Mouse (Mus musculus) MEL (cell line): ENCODE results near the gene Nwd1. TPM values are rescaled to one million over a fixed set of nuclear protein-coding genes. Genes with fewer than 3 reads are reported as not detected.

Source experiments
- DNase-seq: peaks from one replicate; pipeline ENCODE4 v3.0.0; 2011; ENCODE audit warnings: low read depth, low spot score
- H3K27ac ChIP-seq: 2 replicates; pipeline ENCODE4 v1.5.1; 2012; ENCODE audit warnings: low read depth, mild to moderate bottlenecking, control low read depth, low read length, moderate library complexity; ENCODE audit not compliant: control insufficient read depth
- H3K27me3 ChIP-seq, 2 experiments: fragments of 150-350 bp in 1 of 2; sonication (generic) in 1 of 2; 2 replicates each; pipeline ENCODE4 v1.6.1; 2012; ENCODE audit warnings: low read length in 2 of 2, mild to moderate bottlenecking in 2 of 2, improper control_type of control experiment in 1 of 2, moderate library complexity in 1 of 2; ENCODE audit not compliant: insufficient read depth in 2 of 2, control insufficient read depth in 1 of 2
- H3K36me3 ChIP-seq, 2 experiments: 2 replicates each; pipeline ENCODE4 v1.6.1; 2012 to 2014; ENCODE audit warnings: low read length in 2 of 2, improper control_type of control experiment in 1 of 2, inconsistent platforms in 1 of 2, mild to moderate bottlenecking in 1 of 2; ENCODE audit not compliant: insufficient read depth in 2 of 2, control insufficient read depth in 1 of 2
- H3K4me1 ChIP-seq, 2 experiments: fragments of 150-350 bp in 1 of 2; sonication (generic) in 1 of 2; 2 replicates each; pipeline ENCODE4 v1.6.1; 2012; ENCODE audit warnings: low read length in 2 of 2, improper control_type of control experiment in 1 of 2, mild to moderate bottlenecking in 1 of 2; ENCODE audit not compliant: insufficient read depth in 2 of 2, control insufficient read depth in 1 of 2
- H3K4me3 ChIP-seq, 2 experiments: fragments of 150-350 bp in 1 of 2; sonication (generic) in 1 of 2; 2 replicates each; pipeline ENCODE4 v1.5.1; 2012; ENCODE audit warnings: low read depth in 2 of 2, low read length in 2 of 2, mild to moderate bottlenecking in 2 of 2, moderate library complexity in 2 of 2, control low read depth in 1 of 2, improper control_type of control experiment in 1 of 2; ENCODE audit not compliant: control insufficient read depth in 1 of 2, insufficient read depth in 1 of 2
- H3K79me2 ChIP-seq: 2 replicates; pipeline ENCODE4 v1.6.1; 2012; ENCODE audit warnings: mild to moderate bottlenecking, low read length, moderate library complexity; ENCODE audit not compliant: control insufficient read depth, poor library complexity, insufficient read depth
- H3K9ac ChIP-seq: 2 replicates; pipeline ENCODE4 v1.6.1; 2012; ENCODE audit warnings: low read depth, mild to moderate bottlenecking, control low read depth, low read length, moderate library complexity; ENCODE audit not compliant: control insufficient read depth, poor library complexity, severe bottlenecking
- H3K9me3 ChIP-seq: fragments of 150-350 bp; sonication (generic); replicated peaks from 2 replicates; pipeline ENCODE4 v1.6.1; 2012; ENCODE audit warnings: mild to moderate bottlenecking, low read length, improper control_type of control experiment, moderate library complexity; ENCODE audit not compliant: insufficient read depth
- E2F4 ChIP-seq: IDR thresholded peaks from 2 replicates; pipeline ENCODE4 v1.6.1; 2011; ENCODE audit warnings: low read depth, low read length, improper control_type of control experiment, borderline replicate concordance
- ELF1 ChIP-seq: IDR thresholded peaks from 2 replicates; pipeline ENCODE4 v1.6.1; 2014; ENCODE audit warnings: low read depth, mild to moderate bottlenecking, inconsistent platforms, low read length, improper control_type of control experiment, moderate library complexity
- EP300 ChIP-seq, 2 experiments: IDR thresholded peaks; 2 replicates each; pipeline ENCODE4 v1.6.1; 2011; ENCODE audit warnings: improper control_type of control experiment in 2 of 2, low read length in 2 of 2, low read depth in 1 of 2, mild to moderate bottlenecking in 1 of 2
- HCFC1 ChIP-seq: IDR thresholded peaks from 2 replicates; pipeline ENCODE4 v1.6.1; 2012; ENCODE audit warnings: low read depth, mild to moderate bottlenecking, inconsistent platforms, low read length, improper control_type of control experiment, moderate library complexity
- MAFK ChIP-seq: IDR thresholded peaks from 2 replicates; pipeline ENCODE4 v1.6.1; 2011; ENCODE audit warnings: low read depth, mild to moderate bottlenecking, low read length, improper control_type of control experiment, borderline replicate concordance
- MAX ChIP-seq: IDR thresholded peaks from 2 replicates; pipeline ENCODE4 v1.6.1; 2011; ENCODE audit warnings: low read length, improper control_type of control experiment
- MAZ ChIP-seq: IDR thresholded peaks from 2 replicates; pipeline ENCODE4 v1.6.1; 2012; ENCODE audit warnings: low read depth, mild to moderate bottlenecking, inconsistent platforms, low read length, improper control_type of control experiment
- MXI1 ChIP-seq: IDR thresholded peaks from 2 replicates; pipeline ENCODE4 v1.6.1; 2011; ENCODE audit warnings: mild to moderate bottlenecking, low read depth, low read length, improper control_type of control experiment
- MYB ChIP-seq: IDR thresholded peaks from 2 replicates; pipeline ENCODE4 v1.6.1; 2011; ENCODE audit warnings: mild to moderate bottlenecking, low read depth, low read length, improper control_type of control experiment
- NRF1 ChIP-seq: IDR thresholded peaks from 2 replicates; pipeline ENCODE4 v1.6.1; 2014; ENCODE audit warnings: low read depth, mild to moderate bottlenecking, inconsistent platforms, low read length, improper control_type of control experiment, moderate library complexity; ENCODE audit not compliant: poor library complexity, insufficient read depth, severe bottlenecking
- POLR2A ChIP-seq, 2 experiments: IDR thresholded peaks; 2 replicates each; pipeline ENCODE4 v1.6.1; 2011 to 2012; ENCODE audit warnings: low read length in 2 of 2, mild to moderate bottlenecking in 2 of 2, control low read depth in 1 of 2, improper control_type of control experiment in 1 of 2, low read depth in 1 of 2, moderate library complexity in 1 of 2; ENCODE audit not compliant: control insufficient read depth in 1 of 2, insufficient read depth in 1 of 2, poor library complexity in 1 of 2
- RCOR1 ChIP-seq: IDR thresholded peaks from 2 replicates; pipeline ENCODE4 v1.6.1; 2012; ENCODE audit warnings: low read depth, mild to moderate bottlenecking, inconsistent platforms, low read length, improper control_type of control experiment
- SIN3A ChIP-seq: IDR thresholded peaks from 2 replicates; pipeline ENCODE4 v1.6.1; 2012; ENCODE audit warnings: low read length, improper control_type of control experiment, inconsistent platforms
- SMC3 ChIP-seq: IDR thresholded peaks from 2 replicates; pipeline ENCODE4 v1.6.1; 2011; ENCODE audit warnings: low read depth, low read length, improper control_type of control experiment
- TCF12 ChIP-seq: IDR thresholded peaks from 2 replicates; pipeline ENCODE4 v1.6.1; 2014; ENCODE audit warnings: low read depth, mild to moderate bottlenecking, inconsistent platforms, low read length, improper control_type of control experiment, moderate library complexity
- UBTF ChIP-seq: IDR thresholded peaks from 2 replicates; pipeline ENCODE4 v1.6.1; 2012; ENCODE audit warnings: low read depth, mild to moderate bottlenecking, inconsistent platforms, low read length, improper control_type of control experiment, moderate library complexity, borderline replicate concordance; ENCODE audit not compliant: insufficient read depth
- ZMIZ1 ChIP-seq: IDR thresholded peaks from 2 replicates; pipeline ENCODE4 v1.6.1; 2012; ENCODE audit warnings: low read depth, mild to moderate bottlenecking, inconsistent platforms, low read length, improper control_type of control experiment, moderate library complexity
- polyA plus RNA-seq, 2 experiments: library from polyadenylated mRNA; stranded (reverse) in 1 of 2; unstranded in 1 of 2; fragments of >175 nt in 1 of 2; fragments of >200 nt in 1 of 2; gene quantifications; 2 replicates each; pipeline versions ENCODE4 v1.2.1 to v1.2.4; 2012; ENCODE audit warnings: low replicate concordance in 2 of 2, low read depth in 1 of 2; ENCODE audit not compliant: insufficient read length in 2 of 2, insufficient read depth in 1 of 2, missing spikeins in 1 of 2
- total RNA-seq: library from RNA; depleted of rRNA; stranded (reverse); fragments of 300-350 nt; gene quantifications from 2 replicates; pipeline ENCODE4 v1.2.3, GENCODE M21; 2012

Nwd1 gene
- total and polyA plus RNA-seq, 3 experiments, result 0.03 TPM; not detected in 2

DNA sequence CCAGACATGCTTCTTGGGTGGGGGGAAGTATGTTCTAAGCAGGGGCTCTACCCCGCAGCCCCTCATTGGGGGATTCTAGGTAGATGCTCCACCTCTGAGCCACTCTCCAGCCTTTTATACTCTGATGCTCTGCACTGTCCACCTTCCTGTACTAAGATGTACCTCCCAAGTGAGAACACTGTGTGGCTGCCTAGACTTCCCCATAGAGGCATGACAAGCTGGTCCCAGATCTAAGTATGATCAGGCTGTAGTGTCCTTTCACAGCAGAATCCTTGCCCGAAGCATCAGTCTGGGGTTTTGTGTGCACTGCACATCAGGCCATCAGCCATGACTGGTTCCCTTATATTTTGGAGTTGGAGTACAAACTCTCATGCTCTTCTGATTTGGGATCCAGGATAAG is 109.5 kb downstream of the Nwd1 start:
- H3K9me3 ChIP-seq, result no peaks in the 10 kb centered on the region
- H3K79me2 ChIP-seq, result no peaks in the 10 kb centered on the region
- no peaks in the 10 kb centered on the region; a peak in 1 of 4 replicates for H3K36me3 ChIP-seq
- H3K9ac ChIP-seq, result no peak overlapping the region
- no peaks in the 10 kb centered on the region for H3K27me3 ChIP-seq
- H3K27ac ChIP-seq, result no peak overlapping the region
- no peak for TF ChIP-seq POLR2A (IDR thresholded peaks at IDR 0.05; ENCODE audit: control insufficient read depth in 1 of 2, insufficient read depth in 1 of 2, low read depth in 1 of 2, low read length in 2 of 2, poor library complexity in 1 of 2)
- no peak for TF ChIP-seq MAFK
- no peak for TF ChIP-seq SIN3A
- TF ChIP-seq ZMIZ1, result no peak
- no peak for TF ChIP-seq SMC3
- TF ChIP-seq EP300 (IDR thresholded peaks at IDR 0.05; ENCODE audit: low read depth in 1 of 2, low read length in 2 of 2), result no peak
- no peak for TF ChIP-seq MAX
- no peak for TF ChIP-seq E2F4
- no peak for TF ChIP-seq UBTF
- no peak for TF ChIP-seq MYB
- TF ChIP-seq ELF1, result no peak
- no peak for TF ChIP-seq HCFC1
- TF ChIP-seq MAZ, result no peak
- TF ChIP-seq TCF12, result no peak
- TF ChIP-seq NRF1, result no peak
- no peak for TF ChIP-seq RCOR1
- no peak overlapping the region for H3K4me3 ChIP-seq
- DNase-seq, result no peak
- H3K4me1 ChIP-seq, result no peaks in the 10 kb centered on the region

DNA sequence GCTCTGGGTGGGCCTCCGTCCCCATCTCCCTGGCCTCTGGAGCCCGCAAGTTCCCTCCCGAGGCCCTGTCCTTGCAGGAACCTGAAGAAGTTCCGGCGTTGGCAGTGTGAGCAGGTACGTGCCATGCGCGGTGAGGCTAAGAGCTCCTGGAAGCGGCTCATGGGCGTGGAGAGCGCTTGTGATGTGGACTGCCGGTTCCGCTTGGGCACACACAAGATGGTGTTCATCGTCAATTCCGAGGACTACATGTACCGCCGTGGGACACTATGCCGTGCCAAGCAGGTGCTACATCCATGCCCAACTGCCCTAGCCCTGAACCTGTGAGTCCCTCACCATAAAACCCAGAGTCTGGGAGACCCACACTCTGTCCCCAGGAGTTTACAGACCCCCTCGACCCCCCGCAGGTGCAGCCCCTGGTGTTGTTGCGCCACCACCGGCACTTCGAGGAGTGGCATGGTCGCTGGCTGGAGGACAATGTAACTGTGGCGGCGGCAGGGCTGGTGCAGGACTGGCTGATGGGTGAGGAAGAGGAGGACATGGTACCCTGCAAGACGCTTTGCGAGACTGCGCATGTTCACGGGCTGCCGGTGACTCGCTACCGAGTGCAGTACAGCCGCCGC is 110.4 kb downstream of the Nwd1 start:
- Histone ChIP-seq H3K27ac (no peak overlapping the region), H3K4me1 (no peaks in the 10 kb centered on the region), H3K36me3 (no peaks in the 10 kb centered on the region; a peak in 1 of 4 replicates), H3K27me3 (no peaks in the 10 kb centered on the region), H3K9ac (no peak overlapping the region), H3K9me3 (no peaks in the 10 kb centered on the region), H3K4me3 (no peak overlapping the region), H3K79me2 (no peaks in the 10 kb centered on the region)
- no peak for DNase-seq
- TF ChIP-seq MXI1 (no peak), MYB (no peak)
